In the genomic region with DNA sequence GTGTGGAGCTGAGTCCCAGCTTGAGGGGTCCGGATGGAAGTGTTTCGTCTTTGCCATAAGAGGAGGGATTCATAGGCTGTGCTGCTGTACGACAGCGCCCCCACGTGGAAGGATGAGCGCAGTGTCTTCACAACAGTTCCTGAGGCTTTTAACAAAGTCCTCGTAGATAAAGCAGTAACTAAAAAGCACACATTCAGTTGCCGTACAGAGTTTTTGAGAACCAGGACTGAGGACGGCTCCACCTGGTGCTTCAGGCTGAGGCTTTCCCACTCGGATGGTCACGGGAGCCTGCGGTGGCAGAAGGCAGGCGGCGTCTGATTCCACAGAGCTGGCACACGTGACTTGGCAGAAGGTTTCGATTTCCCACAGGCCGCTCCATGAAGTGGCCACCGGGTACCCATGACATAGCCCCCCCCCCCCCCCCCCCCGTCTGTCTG, we compare ENCODE assay signal across 8 mouse cellular contexts. TPM values are rescaled to one million over a fixed set of nuclear protein-coding genes. Genes with fewer than 3 reads are reported as not detected.
A peak's percentile ranks its signal among the peaks of the same experiment; 100 is the strongest.
DNase-seq lines count a peak whose midpoint lies in the region; ATAC-seq lines count a peak whose summit lies in the region.

No protein-coding gene starts in this region.

- no peaks in the 10 kb centered on the region for H3K36me3 ChIP-seq in hindbrain, embryonic 14.5 days (replicated peaks; ENCODE audit: control insufficient read depth, insufficient read depth)

- H3K4me3 ChIP-seq in hindbrain, embryonic 14.5 days (replicated peaks; ENCODE audit: low read length) = peak overlapping the region; percentile 30

- H3K27ac ChIP-seq in hindbrain, embryonic 14.5 days = peak overlapping the region; percentile 68; the same call in 1 of the 2 replicates

- 1% methylated on average over 18 of the region's 19 CpGs for WGBS in hindbrain, embryonic 14.5 days

- peak; percentile 79 for DNase-seq in T-cell, adult 2 months (ENCODE audit: low spot score)
- DNase-seq in cerebellum, postnatal 25 days = peak; percentile 83 to 87
- DNase-seq in frontal cortex, postnatal 25 days (ENCODE audit: low spot score in 2 of 2) = peak; percentile 73 to 80
- peak; percentile 89 for DNase-seq in hindbrain, embryonic 14.5 days (ENCODE audit: low spot score)
- peak; percentile 76 to 77 for DNase-seq in layer of hippocampus, postnatal 36 days
- peak; percentile 85 for DNase-seq in lung, postnatal 25 days (ENCODE audit: low spot score)
- DNase-seq in retina, adult 2 months (ENCODE audit: low read depth, low spot score) = peak; percentile 69
- peak; percentile 86 for DNase-seq in thymus, postnatal 25 days

- H3K4me2 ChIP-seq in hindbrain, embryonic 14.5 days (replicated peaks) = peak overlapping the region; percentile 57

- no peaks in the 10 kb centered on the region for H3K27me3 ChIP-seq in hindbrain, embryonic 14.5 days (ENCODE audit: control insufficient read depth, insufficient read depth, low read length)

- peak; percentile 84 for ATAC-seq in hindbrain, embryonic 14.5 days (ENCODE audit: low FRiP score)

- H3K9ac ChIP-seq in hindbrain, embryonic 14.5 days = peak overlapping the region; percentile 55; the same call in 1 of the 2 replicates

- H3K9me3 ChIP-seq in hindbrain, embryonic 14.5 days (ENCODE audit: control insufficient read depth, low read length) = no peaks in the 10 kb centered on the region

- H3K4me1 ChIP-seq in hindbrain, embryonic 14.5 days (replicated peaks; ENCODE audit: control insufficient read depth, insufficient read depth, low read length) = peaks cover 9% of the 10 kb centered on the region; the same call in 1 of the 2 replicates

RNA-seq across cellular contexts. Expression of a gene that starts 16.4 kb away (rescaled TPM):
- 43.6 and 44.6 TPM in 2 replicates for polyA plus RNA-seq in hindbrain, embryonic 14.5 days (2014; fragmentation: Nextera tagmentation; extraction: Ambion mirVana)
- 10 to 100 TPM; 20.4 to 20.8 TPM for total RNA-seq in layer of hippocampus, postnatal 36 days (2021)

RNA-seq across cellular contexts. Expression of a gene that starts 40.8 kb away (rescaled TPM):
- 25.5 and 29.9 TPM in 2 replicates for polyA plus RNA-seq in hindbrain, embryonic 14.5 days (2014; fragmentation: Nextera tagmentation; extraction: Ambion mirVana)
- total RNA-seq in layer of hippocampus, postnatal 36 days (2021) = 10 to 100 TPM; 15.0 to 21.7 TPM

Comparison
In these comparisons a context has a peak if more than half of its experiments do, and no peak if none do; other contexts are left out.
1. Peak in every context shown above with its lines: DNase-seq, ATAC-seq, H3K4me3 ChIP-seq and H3K27ac ChIP-seq.